Mouse (Mus musculus): ENCODE results near the gene Ezr. TPM values are rescaled to one million over a fixed set of nuclear protein-coding genes. Genes with fewer than 3 reads are reported as not detected.

Gene Ezr
- polyA plus RNA-seq, 1 experiment, result 35.9 TPM

DNA sequence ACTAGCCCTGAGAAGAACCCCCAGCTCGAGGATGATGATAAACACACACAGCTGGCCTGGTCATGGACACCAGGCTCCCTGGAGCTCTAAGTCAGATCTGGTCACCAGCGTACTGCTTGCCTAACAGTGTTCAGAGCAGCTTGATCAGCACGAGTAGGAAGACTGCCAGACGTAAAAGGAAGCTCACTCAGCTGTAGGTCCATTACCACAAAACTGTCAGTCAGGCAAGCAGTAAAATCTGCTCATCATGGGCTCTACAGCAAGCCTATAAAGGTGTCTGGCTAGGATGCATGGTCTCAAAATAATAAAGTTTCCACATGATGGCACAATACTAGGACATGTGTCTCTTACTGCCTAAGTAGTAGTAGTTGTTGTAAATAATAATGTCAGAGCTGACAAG is 13.0 kb downstream of the Ezr start:
- Histone ChIP-seq H3K36me3 (ENCODE audit: control insufficient read depth, insufficient read depth) (no peaks in the 10 kb centered on the region), H3K4me3 (no peak overlapping the region), H3ac (ENCODE audit: control insufficient read depth, insufficient read length) (no peak overlapping the region), H3K27me3 (ENCODE audit: control insufficient read depth, insufficient read depth, insufficient read length) (no peaks in the 10 kb centered on the region), H3K4me2 (ENCODE audit: low read depth) (no peak overlapping the region), H3K79me2 (ENCODE audit: control insufficient read depth, insufficient read depth) (peaks cover 73% of the 10 kb centered on the region)
- TF ChIP-seq SRF (IDR thresholded peaks at IDR 0.05; ENCODE audit: control insufficient read depth, insufficient read length, low read depth) (no peak), REST (IDR thresholded peaks at IDR 0.05; ENCODE audit: insufficient read depth, insufficient read length) (no peak), CEBPB (IDR thresholded peaks at IDR 0.05; ENCODE audit: insufficient read depth, poor library complexity, severe bottlenecking) (no peak), E2F4 (IDR thresholded peaks at IDR 0.05; ENCODE audit: insufficient read depth) (no peak), MAX (IDR thresholded peaks at IDR 0.05; ENCODE audit: low read depth) (no peak)

DNA sequence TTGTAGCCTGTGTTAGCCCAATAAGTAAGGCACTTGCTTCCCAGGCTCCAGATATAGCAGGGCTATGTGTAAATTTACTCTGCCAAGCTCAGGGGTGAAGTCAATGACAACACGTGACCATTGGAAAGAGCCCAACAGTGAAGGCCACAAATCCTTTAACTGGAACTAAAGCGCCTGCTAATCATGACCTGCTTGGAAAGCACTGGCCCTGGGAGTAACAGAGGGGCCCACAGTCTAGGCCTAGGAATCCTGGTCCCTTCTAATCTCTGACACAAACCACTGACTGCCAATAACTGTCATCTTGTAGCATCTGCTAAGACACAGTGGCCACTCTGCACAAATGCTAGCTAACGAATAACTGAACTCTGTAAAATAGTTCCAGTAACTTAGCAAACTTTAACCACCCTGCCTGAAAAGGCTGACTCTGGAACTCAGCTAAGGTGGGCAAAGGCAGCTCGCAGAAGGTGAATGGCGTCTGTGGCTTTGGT is 14.2 kb downstream of the Ezr start:
- no peak overlapping the region for H3K4me2 ChIP-seq (ENCODE audit: low read depth)

DNA sequence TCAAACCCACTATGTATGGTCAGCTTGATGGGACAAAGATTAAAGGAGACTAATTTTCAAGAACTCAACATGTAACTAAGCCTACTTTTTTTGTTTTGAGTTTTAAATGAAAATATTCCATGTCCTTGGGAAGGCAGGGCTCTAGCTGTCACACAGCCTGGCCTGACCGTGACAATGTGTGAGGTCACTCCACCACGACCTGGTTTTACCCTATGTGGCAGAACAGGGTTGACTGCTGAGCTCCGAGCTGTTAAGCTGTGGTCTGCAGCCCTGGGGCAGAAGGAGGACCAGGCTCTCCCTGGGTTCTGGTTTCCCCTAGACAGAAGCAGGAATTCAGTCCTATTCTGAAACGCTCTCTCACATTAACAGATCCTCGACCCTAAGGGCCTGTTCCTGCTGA is 14.8 kb downstream of the Ezr start:
- H3K79me2 ChIP-seq (ENCODE audit: control insufficient read depth, insufficient read depth), result peaks cover 74% of the 10 kb centered on the region
- no peak overlapping the region for H3K4me3 ChIP-seq
- TF ChIP-seq MYOG (IDR thresholded peaks at IDR 0.05; ENCODE audit: control insufficient read depth in 1 of 3, insufficient read depth in 1 of 3, insufficient read length in 2 of 3, low read depth in 2 of 3), result no peak
- no peak for TF ChIP-seq E2F4 (IDR thresholded peaks at IDR 0.05; ENCODE audit: insufficient read depth)
- no peak for TF ChIP-seq MAX (IDR thresholded peaks at IDR 0.05; ENCODE audit: low read depth)
- no peak for TF ChIP-seq POLR2AphosphoS2 (IDR thresholded peaks at IDR 0.05; ENCODE audit: insufficient read length, low read depth)
- no peak for TF ChIP-seq MYOD1 (IDR thresholded peaks at IDR 0.05; ENCODE audit: control insufficient read depth in 1 of 3, insufficient read length in 2 of 3, low read depth in 2 of 3)
- TF ChIP-seq POLR2A (IDR thresholded peaks at IDR 0.05; ENCODE audit: insufficient read length, low read depth), result no peak
- TF ChIP-seq SRF (IDR thresholded peaks at IDR 0.05; ENCODE audit: control insufficient read depth, insufficient read length, low read depth), result no peak
- no peak for TF ChIP-seq TCF12 (IDR thresholded peaks at IDR 0.05; ENCODE audit: insufficient read depth, poor library complexity, severe bottlenecking)
- no peak for TF ChIP-seq CEBPB (IDR thresholded peaks at IDR 0.05; ENCODE audit: insufficient read depth, poor library complexity, severe bottlenecking)
- no peak for TF ChIP-seq TCF3 (IDR thresholded peaks at IDR 0.05; ENCODE audit: insufficient read length, low read depth)
- TF ChIP-seq REST (IDR thresholded peaks at IDR 0.05; ENCODE audit: insufficient read depth, insufficient read length), result no peak
- no peak for TF ChIP-seq USF1 (IDR thresholded peaks at IDR 0.05; ENCODE audit: low read depth)
- H3K27me3 ChIP-seq (ENCODE audit: control insufficient read depth, insufficient read depth, insufficient read length), result no peaks in the 10 kb centered on the region
- H3K36me3 ChIP-seq (ENCODE audit: control insufficient read depth, insufficient read depth), result no peaks in the 10 kb centered on the region
- H3K4me2 ChIP-seq (ENCODE audit: low read depth), result no peak overlapping the region
- H3ac ChIP-seq (ENCODE audit: control insufficient read depth, insufficient read length), result no peak overlapping the region

More for the DNA sequence above, 14.2 kb downstream of the Ezr start:
- no peak overlapping the region for H3ac ChIP-seq (ENCODE audit: control insufficient read depth, insufficient read length)
- no peaks in the 10 kb centered on the region for H3K27me3 ChIP-seq (ENCODE audit: control insufficient read depth, insufficient read depth, insufficient read length)
- H3K36me3 ChIP-seq (ENCODE audit: control insufficient read depth, insufficient read depth), result no peaks in the 10 kb centered on the region
- TF ChIP-seq E2F4 (IDR thresholded peaks at IDR 0.05; ENCODE audit: insufficient read depth) (no peak), USF1 (IDR thresholded peaks at IDR 0.05; ENCODE audit: low read depth) (no peak), TCF12 (IDR thresholded peaks at IDR 0.05; ENCODE audit: insufficient read depth, poor library complexity, severe bottlenecking) (no peak), MYOD1 (IDR thresholded peaks at IDR 0.05; ENCODE audit: control insufficient read depth in 1 of 3, insufficient read length in 2 of 3, low read depth in 2 of 3) (no peak), CEBPB (IDR thresholded peaks at IDR 0.05; ENCODE audit: insufficient read depth, poor library complexity, severe bottlenecking) (no peak), TCF3 (IDR thresholded peaks at IDR 0.05; ENCODE audit: insufficient read length, low read depth) (no peak), MYOG (IDR thresholded peaks at IDR 0.05; ENCODE audit: control insufficient read depth in 1 of 3, insufficient read depth in 1 of 3, insufficient read length in 2 of 3, low read depth in 2 of 3) (no peak), POLR2AphosphoS2 (IDR thresholded peaks at IDR 0.05; ENCODE audit: insufficient read length, low read depth) (no peak), SRF (IDR thresholded peaks at IDR 0.05; ENCODE audit: control insufficient read depth, insufficient read length, low read depth) (no peak), POLR2A (IDR thresholded peaks at IDR 0.05; ENCODE audit: insufficient read length, low read depth) (no peak), MAX (IDR thresholded peaks at IDR 0.05; ENCODE audit: low read depth) (no peak), REST (IDR thresholded peaks at IDR 0.05; ENCODE audit: insufficient read depth, insufficient read length) (no peak)
- peaks cover 71% of the 10 kb centered on the region for H3K79me2 ChIP-seq (ENCODE audit: control insufficient read depth, insufficient read depth)
- no peak overlapping the region for H3K4me3 ChIP-seq

DNA sequence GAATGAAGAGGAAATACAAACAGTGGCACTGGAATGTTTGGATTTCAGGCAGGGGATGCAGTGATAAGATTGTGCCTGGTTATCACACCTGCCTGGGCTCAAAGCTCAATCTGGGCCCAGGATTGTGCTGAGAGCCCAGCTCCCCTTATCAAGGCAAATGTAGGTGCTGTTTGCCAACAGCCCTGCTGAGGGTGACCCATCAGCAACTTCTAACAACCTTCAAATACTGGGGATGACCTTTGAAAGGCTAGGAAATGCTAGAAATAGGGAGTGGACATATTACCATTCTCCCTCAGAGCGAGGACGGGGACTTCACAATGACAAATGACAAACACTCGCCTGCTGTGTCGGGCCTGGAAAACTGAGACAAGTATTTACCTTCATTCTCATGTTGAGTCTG is 15.8 kb downstream of the Ezr start:
- Histone ChIP-seq H3K4me3 (no peak overlapping the region), H3ac (ENCODE audit: control insufficient read depth, insufficient read length) (no peak overlapping the region), H3K27me3 (ENCODE audit: control insufficient read depth, insufficient read depth, insufficient read length) (no peaks in the 10 kb centered on the region), H3K79me2 (ENCODE audit: control insufficient read depth, insufficient read depth) (peaks cover 74% of the 10 kb centered on the region), H3K36me3 (ENCODE audit: control insufficient read depth, insufficient read depth) (no peaks in the 10 kb centered on the region), H3K4me2 (ENCODE audit: low read depth) (no peak overlapping the region)
- TF ChIP-seq TCF12 (IDR thresholded peaks at IDR 0.05; ENCODE audit: insufficient read depth, poor library complexity, severe bottlenecking), result no peak
- no peak for TF ChIP-seq CEBPB (IDR thresholded peaks at IDR 0.05; ENCODE audit: insufficient read depth, poor library complexity, severe bottlenecking)
- no peak for TF ChIP-seq REST (IDR thresholded peaks at IDR 0.05; ENCODE audit: insufficient read depth, insufficient read length)
- TF ChIP-seq USF1 (IDR thresholded peaks at IDR 0.05; ENCODE audit: low read depth), result no peak
- TF ChIP-seq POLR2A (IDR thresholded peaks at IDR 0.05; ENCODE audit: insufficient read length, low read depth), result no peak
- no peak for TF ChIP-seq POLR2AphosphoS2 (IDR thresholded peaks at IDR 0.05; ENCODE audit: insufficient read length, low read depth)
- TF ChIP-seq MYOD1 (IDR thresholded peaks at IDR 0.05; ENCODE audit: control insufficient read depth in 1 of 3, insufficient read length in 2 of 3, low read depth in 2 of 3), result no peak
- TF ChIP-seq SRF (IDR thresholded peaks at IDR 0.05; ENCODE audit: control insufficient read depth, insufficient read length, low read depth), result no peak

DNA sequence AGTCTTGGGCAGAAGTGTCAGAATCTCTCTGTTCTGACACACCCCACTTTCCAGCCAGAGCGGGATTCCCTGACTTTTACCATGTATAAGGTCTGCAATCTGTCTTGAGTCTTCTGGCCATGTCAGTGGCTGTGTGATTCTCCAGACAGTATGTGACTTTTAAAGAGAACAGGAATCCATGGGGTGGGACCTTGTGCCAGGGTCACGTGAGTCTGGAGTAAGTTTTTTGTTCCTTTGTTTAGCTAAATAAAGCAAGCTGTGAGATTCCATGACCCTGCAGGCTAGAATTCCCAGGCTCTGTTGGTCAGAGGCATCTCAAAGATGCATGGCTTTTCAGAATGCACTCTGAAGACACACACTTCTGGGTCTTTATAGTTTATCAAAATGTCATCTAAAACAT is 16.7 kb downstream of the Ezr start:
- no peaks in the 10 kb centered on the region for H3K27me3 ChIP-seq (ENCODE audit: control insufficient read depth, insufficient read depth, insufficient read length)
- no peak overlapping the region for H3ac ChIP-seq (ENCODE audit: control insufficient read depth, insufficient read length)
- no peak for TF ChIP-seq MYOD1 (IDR thresholded peaks at IDR 0.05; ENCODE audit: control insufficient read depth in 1 of 3, insufficient read length in 2 of 3, low read depth in 2 of 3)
- TF ChIP-seq POLR2A (IDR thresholded peaks at IDR 0.05; ENCODE audit: insufficient read length, low read depth), result no peak
- no peak for TF ChIP-seq TCF3 (IDR thresholded peaks at IDR 0.05; ENCODE audit: insufficient read length, low read depth)
- TF ChIP-seq SRF (IDR thresholded peaks at IDR 0.05; ENCODE audit: control insufficient read depth, insufficient read length, low read depth), result no peak
- TF ChIP-seq MYOG (IDR thresholded peaks at IDR 0.05; ENCODE audit: control insufficient read depth in 1 of 3, insufficient read depth in 1 of 3, insufficient read length in 2 of 3, low read depth in 2 of 3), result no peak
- no peak for TF ChIP-seq REST (IDR thresholded peaks at IDR 0.05; ENCODE audit: insufficient read depth, insufficient read length)
- TF ChIP-seq USF1 (IDR thresholded peaks at IDR 0.05; ENCODE audit: low read depth), result no peak
- TF ChIP-seq E2F4 (IDR thresholded peaks at IDR 0.05; ENCODE audit: insufficient read depth), result no peak
- TF ChIP-seq TCF12 (IDR thresholded peaks at IDR 0.05; ENCODE audit: insufficient read depth, poor library complexity, severe bottlenecking), result no peak
- TF ChIP-seq CEBPB (IDR thresholded peaks at IDR 0.05; ENCODE audit: insufficient read depth, poor library complexity, severe bottlenecking), result no peak
- TF ChIP-seq POLR2AphosphoS2 (IDR thresholded peaks at IDR 0.05; ENCODE audit: insufficient read length, low read depth), result no peak
- no peak for TF ChIP-seq MAX (IDR thresholded peaks at IDR 0.05; ENCODE audit: low read depth)
- H3K79me2 ChIP-seq (ENCODE audit: control insufficient read depth, insufficient read depth), result peaks cover 70% of the 10 kb centered on the region
- H3K4me2 ChIP-seq (ENCODE audit: low read depth), result no peak overlapping the region
- H3K36me3 ChIP-seq (ENCODE audit: control insufficient read depth, insufficient read depth), result no peaks in the 10 kb centered on the region
- no peak overlapping the region for H3K4me3 ChIP-seq
